Mouse (Mus musculus): Measurements from ENCODE around the gene Dpm3.

The Dpm3 gene

DNA sequence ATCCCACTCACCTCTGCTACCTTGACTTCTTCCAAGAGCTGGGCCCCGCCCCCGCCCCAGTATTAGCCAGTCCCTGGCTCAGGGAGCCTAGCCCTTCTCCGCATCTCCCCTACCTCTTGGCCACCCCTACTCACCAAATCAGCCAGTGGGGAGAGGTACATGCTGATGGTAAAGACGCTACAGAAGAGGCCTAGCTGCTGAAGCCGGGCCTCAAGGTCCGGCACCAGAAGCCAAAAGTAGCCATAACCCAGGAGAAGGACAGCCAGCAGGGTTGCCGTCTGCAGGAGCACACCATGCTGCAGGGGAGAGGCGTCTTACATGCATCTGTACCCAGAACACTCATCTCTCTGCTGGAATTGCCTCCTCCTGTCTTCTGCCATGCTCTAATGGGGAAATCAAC is 9.8 kb downstream of the Dpm3 start:
- no peak for DNase-seq (ENCODE audit: inconsistent ontology term)

DNA sequence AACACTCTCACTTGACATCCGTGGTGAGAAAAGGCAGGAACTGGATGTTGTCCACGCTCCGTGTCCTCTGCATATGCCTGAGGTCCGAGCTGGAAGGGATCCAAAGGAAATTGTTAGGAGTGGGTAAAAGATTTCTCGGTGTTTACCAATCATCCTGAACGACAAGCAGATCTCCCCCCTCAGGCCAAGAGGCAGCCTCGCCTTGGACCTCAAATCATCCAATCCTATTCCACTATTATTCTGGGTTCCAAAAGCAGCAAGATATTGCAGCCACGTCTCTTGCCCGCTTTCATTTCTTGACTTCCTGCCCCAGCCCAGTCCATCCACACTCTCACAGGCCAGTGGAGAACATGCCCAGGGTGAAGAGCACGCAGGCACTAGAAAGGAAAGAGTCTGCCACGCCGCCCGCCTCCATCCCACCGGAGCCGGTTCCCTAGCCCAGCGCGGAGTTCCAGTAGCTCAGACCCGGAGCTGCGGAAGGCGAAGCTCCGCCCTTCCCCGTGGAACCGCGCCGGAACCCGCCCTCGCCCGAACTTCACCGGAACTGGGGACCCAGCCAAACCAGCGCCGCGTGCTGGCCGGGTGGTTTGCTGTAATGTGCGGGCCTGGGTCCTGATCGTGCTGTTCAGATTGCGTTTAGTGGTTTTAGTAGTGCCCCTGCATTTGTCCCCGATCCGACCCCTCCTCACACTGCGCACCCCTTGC is 11.0 kb downstream of the Dpm3 start, which contains the start of gene Slc50a1:
Gene Slc50a1 (minus strand): TSS at position 520 of the 705 bp plus-strand sequence.
- peak; percentile 81 for DNase-seq (ENCODE audit: inconsistent ontology term)

DNA sequence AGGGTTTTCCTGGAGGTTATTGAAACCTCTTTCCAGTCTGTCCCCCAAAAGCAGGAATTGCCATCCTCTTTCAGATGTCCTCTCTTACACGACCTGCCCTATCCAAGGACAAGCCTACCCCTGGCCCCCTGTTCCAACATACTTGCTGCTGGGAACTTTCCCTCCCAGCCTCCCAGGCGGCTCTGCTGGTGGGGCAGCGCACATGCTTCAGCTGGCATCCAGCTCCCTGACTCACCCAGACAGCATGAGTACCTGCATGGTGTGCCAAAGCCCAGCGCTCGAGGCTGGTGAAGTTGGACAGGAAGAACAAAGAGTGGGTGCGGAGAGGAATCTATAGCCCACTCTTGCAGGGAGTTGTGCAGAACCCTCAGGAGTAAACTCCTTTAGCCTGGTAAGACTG is 11.7 kb downstream of the Dpm3 start:
- peak; percentile 84 for DNase-seq (ENCODE audit: inconsistent ontology term)

DNA sequence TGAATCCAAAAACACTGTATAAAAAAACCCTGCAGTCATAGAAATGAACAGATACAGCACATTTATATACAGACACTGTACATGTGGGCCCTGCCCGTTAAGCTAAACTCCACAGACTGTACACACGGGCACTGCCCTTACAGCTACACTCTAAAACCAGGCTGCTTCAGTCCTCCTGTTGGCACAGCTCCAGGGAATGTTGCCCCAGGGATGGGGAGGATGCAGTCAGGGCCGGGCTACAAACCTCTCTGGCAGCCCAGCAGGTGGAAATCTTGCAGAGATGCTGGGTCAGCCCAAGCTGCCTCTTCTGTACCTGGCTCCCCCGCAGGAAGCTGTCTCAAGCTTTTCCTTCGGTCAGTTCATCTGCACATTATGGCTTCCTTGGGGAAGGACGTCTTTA is 12.6 kb downstream of the Dpm3 start:
- DNase-seq (ENCODE audit: inconsistent ontology term): peak; percentile 64

DNA sequence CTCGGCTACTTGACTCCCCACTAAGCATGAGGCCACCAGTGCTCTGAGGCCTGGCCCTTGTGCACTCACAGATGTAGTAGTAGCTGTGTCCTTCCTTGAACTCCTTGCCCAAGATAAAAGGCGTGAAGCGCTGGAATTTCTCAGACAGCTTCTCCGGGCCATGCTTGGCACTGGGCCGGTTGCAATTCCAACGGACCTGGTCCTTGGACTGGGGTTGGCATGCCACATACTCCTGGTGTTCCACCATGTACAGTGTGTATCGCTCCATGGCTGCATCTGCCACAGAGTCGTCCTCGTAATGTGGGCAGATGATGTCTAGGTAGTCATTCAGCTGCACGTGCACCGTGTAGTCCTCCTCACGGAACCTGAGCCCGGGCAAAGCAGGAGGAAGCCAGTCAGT is 16.9 kb downstream of the Dpm3 start:
- DNase-seq (ENCODE audit: inconsistent ontology term): no peak

DNA sequence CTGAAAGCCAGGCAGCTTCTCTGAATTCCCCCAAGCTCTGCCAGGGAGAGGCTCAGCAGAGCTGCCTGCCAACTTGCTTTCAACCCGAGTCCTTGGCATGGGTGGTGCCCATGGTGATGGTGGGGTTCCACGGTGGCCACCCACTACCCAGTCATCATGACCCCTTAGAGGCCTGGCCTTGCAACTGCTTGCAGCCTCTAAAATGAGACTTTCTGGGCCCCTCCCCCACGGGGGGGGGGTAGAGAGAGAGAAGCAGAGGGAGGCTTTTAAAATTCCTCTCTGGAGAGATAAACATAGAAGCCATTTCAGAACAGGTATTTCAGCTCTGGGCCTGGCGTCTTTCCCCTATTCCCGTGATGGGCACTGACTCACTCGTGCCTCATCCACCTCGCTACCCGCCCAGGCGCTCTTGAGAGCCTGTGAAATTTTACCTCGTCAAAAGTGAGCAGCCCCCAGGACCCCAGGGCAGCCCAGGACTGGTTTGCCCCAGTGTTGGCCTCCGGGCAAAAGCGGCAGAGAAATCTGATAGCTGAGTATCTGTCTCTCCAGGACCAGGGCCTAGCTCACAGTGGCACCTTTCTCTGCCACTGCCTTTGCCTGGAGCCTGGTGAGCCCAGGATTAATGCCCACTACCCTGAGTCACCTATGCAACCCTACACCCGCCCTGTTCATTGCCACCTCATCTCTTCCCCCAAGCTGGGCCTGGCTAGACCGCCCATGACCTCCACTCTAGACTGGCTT is 18.3 kb downstream of the Dpm3 start:
- DNase-seq (ENCODE audit: inconsistent ontology term): peak; percentile 50

DNA sequence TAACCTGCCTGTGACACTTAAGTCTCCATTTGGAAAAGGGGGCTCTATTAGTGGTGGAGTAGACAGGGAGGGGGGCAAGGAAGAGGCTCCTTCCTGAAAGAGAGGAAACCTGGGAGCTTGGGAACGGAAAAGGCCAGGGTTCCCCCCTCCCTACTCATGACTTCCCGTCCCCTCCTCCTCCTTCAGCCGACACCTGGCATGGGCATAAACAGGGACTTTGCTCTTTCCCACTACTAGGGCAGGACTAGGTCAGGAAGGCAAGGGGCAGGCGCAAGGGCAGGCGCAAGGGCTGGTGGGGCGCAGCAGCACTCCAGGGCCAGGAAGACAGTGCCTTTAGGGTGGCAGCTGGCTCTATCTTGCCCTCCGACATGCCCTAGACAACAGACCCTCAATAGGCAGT is 18.9 kb downstream of the Dpm3 start:
- no peak for DNase-seq (ENCODE audit: inconsistent ontology term)

DNA sequence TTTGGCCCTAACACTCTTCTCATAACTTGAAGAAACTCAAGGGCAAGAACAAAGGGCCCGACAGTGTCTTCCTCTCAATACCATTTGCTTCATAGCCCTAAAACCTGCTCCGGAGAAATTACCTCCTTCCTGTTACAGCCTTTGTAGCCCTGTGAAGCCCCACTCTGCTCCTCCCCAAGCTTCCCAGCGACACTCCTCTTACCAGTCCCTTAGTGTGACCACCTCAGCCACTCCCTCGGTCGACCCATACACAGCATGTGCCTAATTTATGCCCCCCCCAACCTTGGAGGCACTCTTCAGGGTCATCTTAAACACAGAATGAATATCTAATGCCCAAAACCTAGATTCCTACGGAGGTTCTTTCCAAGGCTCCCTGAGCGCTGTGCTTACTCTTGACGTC is 19.5 kb downstream of the Dpm3 start:
- DNase-seq (ENCODE audit: inconsistent ontology term): no peak

DNA sequence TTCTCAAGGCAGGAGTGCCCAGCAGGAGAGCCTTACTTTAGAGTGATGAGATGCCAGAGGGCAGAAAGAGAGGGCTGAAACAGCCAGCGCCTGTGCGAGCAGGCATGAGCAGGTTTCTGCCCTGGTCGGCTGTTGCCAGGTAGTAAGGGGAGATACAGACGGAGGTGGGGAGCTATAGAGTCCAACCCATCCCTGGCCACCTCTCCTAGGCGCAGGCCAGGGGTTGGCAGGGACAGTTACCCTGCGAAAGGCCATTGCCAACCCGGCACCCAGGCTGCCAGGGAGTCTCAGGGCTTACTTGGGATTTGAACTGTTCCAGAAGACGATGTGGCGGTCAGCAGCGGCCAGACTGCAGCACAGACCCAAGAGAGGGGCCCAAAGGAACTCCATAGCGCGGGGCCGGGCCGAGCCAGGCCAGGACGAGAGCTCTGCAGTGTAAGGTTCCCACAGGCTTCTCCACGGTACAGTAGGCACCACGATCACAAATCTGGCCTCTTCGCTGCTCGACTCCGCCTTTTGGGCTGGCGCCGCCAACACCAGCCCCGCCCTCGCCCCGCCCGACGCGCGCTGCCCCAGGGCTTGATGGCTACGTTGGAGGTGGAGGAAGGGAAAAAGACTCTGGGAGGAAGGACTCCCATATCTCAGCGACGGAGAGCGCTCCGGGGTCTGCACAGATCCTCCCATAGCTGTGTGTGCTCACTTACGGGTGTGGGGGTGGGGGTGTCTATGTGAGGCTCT is 20.2 kb downstream of the Dpm3 start:
- peak; percentile 95 for DNase-seq (ENCODE audit: inconsistent ontology term)

DNA sequence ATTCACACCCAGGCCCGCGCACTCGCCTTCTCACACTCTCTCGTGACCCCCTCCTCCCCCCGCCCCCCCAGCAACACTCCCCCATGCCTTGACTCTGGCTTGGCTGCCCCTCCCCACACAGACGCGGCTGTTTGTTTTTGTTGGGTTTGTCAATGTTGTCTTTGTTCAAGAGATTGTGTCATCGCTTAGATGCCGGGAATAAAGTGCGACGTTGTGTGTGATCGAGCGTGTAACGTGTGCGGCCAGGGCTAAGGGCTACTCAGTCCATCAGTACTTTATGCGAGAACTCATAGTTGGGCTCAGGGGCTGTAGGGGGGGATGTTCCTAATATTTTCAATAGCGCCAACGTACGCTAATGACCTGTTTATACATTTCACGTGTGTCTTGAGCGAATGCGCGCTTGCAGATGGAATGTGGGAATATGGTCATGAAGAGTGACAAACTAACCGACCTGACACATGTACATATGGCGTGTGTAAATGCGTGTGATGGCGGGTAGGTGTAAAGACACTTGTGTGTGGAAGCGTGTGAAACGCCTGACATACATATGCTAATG is 21.0 kb downstream of the Dpm3 start:
- DNase-seq (ENCODE audit: inconsistent ontology term): peak; percentile 88

DNA sequence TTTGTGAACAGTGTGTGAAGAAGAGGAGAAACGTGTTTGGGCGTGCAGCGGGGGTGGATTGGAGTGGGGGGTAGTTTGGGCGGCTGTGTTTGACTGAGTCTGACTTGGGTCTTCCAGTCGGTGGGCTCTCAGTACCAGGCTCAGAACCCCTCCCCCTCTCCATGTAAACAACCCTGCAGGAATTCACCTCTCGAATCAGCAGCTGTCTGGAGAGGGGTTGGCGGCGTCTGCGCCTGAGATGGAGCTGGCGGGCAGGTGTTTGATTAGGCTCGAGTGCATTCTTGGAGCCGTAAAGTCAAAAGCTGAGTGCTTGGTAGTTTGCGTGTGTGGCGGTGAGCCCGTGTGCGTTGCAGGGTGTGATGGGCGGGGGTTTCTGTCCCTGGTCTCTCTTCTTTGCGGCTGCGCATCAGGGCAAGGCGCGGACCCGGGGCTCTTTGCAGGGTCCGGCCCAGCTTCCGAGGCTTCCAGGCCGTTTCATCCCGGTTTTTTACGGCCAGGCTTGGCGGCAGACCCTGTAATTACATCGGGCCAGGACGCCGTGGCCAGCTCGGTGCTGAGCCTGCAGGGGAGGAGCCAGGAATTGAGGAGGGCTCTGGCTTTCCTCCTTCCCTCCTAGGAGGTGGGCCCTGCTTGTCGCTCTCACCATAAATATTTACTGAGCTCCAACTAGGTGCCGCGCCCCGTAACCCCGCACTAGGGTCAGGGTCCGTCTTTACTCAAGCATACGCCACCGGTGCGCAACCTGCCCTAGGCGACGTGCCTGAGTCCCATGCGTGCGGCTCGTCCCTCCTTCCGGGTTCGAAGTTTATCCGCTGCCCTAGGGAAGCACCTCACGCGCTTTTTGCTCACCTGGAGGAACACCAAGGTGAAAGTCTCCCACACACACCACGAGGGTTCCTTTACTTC is 21.7 kb downstream of the Dpm3 start, which contains the start of gene Efna1:
Gene Efna1 (minus strand): TSS at position 537 of the 906 bp plus-strand sequence.
- peak; percentile 51 for DNase-seq (ENCODE audit: inconsistent ontology term)

DNA sequence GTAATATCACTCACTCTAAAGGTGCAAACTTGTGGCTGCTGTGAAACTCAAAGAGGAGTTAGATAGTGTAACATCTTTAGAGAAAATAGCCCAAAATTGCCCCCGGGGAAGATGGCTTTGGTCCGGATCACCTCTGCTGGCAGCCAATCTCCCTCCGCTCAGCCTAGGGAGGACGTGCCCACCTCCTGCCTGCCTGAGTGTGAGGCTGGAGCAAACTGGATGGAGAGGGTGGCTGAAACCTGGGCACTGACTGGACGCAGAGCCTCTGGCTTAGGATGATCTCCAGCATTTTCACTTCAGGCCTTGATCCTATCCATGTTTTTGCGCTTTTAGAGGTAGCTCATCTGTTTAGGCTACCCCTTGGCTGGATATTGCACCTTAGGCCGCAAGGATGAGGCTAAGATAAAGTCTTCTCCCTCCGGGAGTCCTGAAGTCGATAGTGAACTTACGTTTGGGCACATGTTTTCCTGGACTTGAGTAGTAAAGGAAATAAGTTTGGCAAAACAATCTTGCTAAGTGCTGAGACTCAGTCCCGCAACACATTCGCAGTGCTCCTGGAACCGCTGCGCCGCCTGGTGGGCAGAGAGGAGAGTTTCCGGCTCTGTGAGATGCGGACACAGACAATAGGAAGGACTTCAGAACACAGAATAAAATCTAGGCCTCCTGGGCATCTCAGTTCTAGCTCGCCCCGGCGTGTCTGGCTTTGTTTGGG is 22.6 kb downstream of the Dpm3 start:
- DNase-seq (ENCODE audit: inconsistent ontology term): peak; percentile 87

DNA sequence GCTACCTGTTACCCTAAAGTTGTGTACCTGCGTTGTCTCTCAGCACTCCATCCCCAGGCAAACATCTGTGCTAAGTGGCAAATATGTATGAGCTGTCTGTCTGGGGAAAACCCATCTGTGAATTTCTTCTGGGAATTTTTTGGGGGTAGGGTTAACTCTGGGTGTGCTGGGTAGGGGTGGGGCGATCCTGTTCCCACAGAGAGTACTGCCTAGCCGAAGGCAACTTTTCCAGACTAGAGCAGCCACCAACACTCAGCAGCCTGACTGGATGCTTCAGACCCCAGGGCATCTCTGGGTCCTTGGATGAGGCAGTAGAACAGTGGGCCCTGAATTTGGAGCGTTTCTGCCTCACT is 23.1 kb downstream of the Dpm3 start:
- no peak for DNase-seq (ENCODE audit: inconsistent ontology term)

DNA sequence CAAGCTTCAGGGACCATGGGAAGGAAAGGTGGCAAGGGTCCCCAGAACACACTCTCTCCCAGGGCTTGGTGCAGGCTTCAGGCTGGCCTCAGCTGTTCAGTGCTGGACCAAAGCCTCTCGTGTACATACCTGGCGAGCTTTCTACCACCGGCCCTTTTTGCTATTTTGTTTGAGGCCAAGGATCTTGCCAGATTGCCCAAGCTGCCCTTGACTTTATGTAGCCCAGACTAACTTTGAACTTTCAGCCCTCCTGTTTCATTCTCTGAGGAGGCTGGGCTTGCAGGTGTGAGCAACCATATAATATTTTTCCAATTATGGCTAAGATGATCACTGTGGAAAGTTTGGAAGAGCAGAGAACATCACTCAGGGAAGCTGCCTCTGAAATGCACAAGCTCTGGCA is 25.1 kb downstream of the Dpm3 start:
- no peak for DNase-seq (ENCODE audit: inconsistent ontology term)

DNA sequence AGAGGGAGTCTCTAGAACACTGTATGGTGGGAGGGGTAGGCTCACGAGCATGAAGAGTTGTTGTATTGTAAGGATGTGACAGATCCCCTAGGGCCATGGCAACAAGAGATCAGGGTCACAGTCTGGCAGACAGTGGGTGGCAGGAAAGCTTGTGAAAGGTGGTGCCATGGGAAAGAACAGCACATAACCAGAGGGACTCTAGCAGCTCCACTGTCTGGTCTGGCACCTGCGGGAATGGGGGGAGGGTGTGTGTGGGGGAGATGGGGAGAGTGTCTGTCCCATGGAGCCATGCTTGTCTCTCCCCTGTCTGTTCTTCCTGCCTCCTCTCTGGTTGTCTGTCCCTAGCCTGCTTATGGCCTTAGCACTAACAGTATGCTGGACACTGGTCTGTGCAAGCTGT is 26.4 kb downstream of the Dpm3 start:
- DNase-seq (ENCODE audit: inconsistent ontology term): no peak

DNA sequence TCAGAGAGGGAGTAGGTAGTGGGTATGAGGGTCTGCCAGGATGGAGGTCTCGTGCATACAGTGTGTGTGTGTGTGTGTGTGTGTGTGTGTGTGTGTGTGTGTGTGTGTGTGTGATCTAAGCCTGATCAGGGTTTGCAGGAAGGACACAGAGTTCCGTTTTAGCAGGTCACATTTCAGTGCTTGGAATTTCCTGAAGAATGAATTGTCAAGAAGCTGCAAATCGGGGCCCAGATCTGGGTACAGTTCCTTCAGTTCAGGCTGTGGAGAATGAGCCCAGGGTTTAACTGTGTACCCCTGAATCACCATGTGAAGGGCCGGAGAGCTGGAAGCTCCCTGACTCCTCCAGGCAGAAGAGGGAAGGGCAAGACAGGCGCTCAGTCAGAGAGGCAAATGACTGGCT is 28.1 kb downstream of the Dpm3 start:
- DNase-seq (ENCODE audit: inconsistent ontology term): no peak

DNA sequence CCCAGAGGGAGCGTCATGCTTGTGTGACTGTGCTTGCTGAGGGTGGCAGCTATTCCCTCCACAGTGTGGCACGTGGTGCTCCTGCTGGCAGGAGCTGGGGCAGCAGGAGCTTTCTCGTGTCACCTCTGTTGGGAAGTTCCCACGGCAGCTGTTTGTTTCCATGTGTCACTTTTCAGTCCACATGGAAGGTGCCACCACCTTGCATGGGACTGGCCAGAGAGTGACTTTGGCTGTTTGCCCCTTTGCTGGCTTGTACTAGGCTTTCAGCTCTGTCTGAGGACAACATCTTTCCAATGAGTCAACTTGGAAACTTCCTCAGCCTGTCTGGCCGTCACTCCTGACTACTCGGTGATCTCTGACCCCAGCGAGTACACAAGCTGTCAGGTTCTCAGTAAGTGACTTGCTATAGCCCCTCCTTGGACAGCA is 29.4 kb downstream of the Dpm3 start:
- peak; percentile 46 for DNase-seq (ENCODE audit: inconsistent ontology term)

DNA sequence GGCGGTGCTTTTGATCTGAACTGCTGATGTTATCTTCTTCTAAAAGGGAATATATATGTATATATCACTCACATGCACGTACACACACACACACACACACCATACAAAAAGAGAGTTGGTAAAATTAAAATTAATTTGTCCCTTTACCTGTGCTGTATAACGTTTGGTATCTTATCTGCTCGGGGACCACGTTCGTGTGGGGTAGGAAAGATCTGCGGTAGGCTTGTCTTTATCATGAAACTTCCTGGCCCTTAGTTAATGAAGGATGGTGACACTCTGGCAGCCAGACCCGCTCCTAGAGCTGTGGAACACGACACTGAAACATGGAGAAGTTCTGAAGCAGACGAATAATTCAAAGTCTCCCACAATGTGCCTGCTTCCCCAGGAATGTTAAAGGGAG is 32.7 kb downstream of the Dpm3 start:
- no peak for DNase-seq (ENCODE audit: inconsistent ontology term)

DNA sequence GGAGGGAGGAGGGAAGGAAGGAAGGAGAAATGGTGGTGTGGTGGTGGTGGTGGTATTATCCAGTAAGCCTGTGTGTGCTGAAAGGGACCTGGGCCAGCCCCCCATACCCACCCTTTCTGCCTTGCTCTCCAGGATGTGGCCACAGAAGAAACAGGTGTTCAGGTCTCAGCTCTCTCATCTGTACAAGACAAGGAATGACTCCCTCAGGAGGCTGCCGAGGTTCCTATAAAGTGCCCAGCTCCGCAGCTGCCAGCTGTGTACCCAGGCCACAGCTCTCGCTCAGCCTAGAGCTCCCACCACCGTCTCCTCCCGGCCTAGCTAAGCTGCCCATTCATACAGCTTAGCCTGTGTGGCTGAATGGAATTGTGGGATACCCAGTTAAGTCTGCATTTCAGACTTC is 33.1 kb downstream of the Dpm3 start:
- no peak for DNase-seq (ENCODE audit: inconsistent ontology term)

DNA sequence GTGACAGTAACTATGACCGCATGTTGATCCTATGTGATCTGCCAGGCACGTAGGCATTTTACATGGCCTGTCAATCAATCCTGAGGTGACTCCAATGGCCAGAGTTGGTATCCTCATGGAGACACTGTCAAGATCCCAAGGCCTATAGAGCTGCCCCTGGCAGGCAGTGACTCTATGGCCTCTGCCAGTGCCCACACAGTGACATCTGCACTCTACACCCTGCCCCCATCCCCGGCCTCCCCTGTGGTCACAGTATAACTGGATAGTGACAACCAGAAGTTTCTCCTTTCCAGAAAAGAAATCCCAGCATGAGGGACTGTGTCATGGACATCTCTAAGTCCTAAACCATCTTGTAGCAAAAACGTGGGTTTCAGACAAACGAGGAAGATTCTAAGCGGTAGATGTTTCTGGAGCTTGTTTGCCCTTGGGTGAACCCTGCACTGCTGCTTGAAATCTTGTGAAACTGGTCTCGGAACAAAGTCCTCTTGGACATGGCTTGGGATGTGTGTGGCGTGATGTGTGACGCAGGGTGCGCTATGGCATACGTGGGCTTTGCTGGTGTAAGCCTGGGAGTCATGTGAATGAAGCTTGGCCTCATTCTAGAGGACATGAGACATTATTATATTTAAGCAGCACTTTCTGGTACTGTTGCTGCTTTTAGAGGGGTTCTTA is 34.2 kb downstream of the Dpm3 start:
- no peak for DNase-seq (ENCODE audit: inconsistent ontology term)
